Mouse (Mus musculus): Measurements from ENCODE around the gene Tmem151a.

DNA sequence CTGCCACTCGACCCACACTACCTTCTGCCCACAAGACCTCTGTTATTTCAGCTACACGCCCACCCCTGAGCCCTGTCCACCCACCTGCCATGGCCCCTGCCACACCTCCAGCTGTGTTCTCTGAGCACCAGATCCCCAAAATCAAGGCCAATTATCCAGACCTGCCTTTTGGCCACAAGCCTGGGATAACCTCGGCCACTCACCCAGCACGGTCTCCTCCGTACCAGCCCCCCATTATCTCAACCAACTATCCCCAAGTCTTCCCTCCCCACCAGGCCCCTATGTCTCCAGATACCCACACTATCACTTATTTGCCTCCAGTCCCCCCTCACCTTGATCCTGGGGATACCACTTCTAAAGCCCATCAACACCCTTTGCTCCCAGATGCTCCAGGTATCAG is 15.8 kb downstream of the Tmem151a start:
- no peak for TF ChIP-seq CTCF (IDR thresholded peaks at IDR 0.05; ENCODE audit: extremely low read depth, insufficient read depth, low read length)
- no peak for TF ChIP-seq POLR2A (IDR thresholded peaks at IDR 0.05; ENCODE audit: extremely low read depth, insufficient read depth, low read length)

Measured in cortical plate, adult 2 months (tissue).